Mouse (Mus musculus): ENCODE measurements around the gene Tulp1.

DNA sequence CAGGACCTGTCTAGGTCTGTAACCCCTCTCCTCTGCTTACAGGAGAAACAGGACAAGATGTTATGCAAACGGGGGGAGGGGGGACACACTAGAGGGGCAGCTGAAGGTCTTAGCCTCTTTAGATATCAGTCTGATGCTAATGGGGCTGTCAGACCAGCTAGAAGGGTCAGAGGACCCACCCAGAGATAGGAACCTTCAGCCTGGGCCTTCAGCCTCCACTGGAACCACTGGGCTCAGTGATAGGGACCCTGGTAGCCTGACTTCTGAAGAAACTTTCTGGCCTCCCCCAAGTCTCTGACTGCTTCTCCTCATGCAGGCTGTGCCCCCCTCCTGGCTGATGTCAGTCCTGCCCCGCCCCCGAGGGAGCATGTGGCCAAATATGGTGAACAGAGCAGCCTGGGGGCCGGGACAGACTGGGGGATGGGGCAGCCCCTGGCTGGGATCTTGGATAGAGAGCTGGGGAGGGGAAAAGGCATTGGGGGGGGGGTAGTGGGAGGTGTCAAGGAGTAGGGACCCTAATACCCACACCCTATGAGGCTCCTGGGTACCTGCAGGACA lies 20.9 kb downstream of the Tulp1 start:
- TF ChIP-seq CTCF (IDR thresholded peaks at IDR 0.05; ENCODE audit: control insufficient read depth, insufficient read depth, insufficient replicate concordance, low read depth, low read length): no peak
- TF ChIP-seq POLR2A (IDR thresholded peaks at IDR 0.05; ENCODE audit: control insufficient read depth, low read depth, low read length): no peak
